Mouse (Mus musculus) cerebellum, adult 2 months (tissue): ENCODE results near the gene Cacna1s.

ENCODE experiments used
- CTCF ChIP-seq: fragments of 200-500 bp; IDR thresholded peaks from 2 replicates; pipeline ENCODE4 v1.5.1; 2011; ENCODE audit warnings: low read depth, mild to moderate bottlenecking, control low read depth, low read length, moderate library complexity, borderline replicate concordance; ENCODE audit not compliant: insufficient read depth
- POLR2A ChIP-seq: fragments of 200-500 bp; IDR thresholded peaks from 2 replicates; pipeline ENCODE4 v1.6.1; 2011; ENCODE audit warnings: low read length, control low read depth, borderline replicate concordance; ENCODE audit not compliant: insufficient read depth

GRCm38 (mm10) chr1:136135777-136136444 is 83.4 kb downstream of the Cacna1s start:
- TF ChIP-seq POLR2A: no peak
- TF ChIP-seq CTCF: no peak
